Mouse (Mus musculus): ENCODE results near the gene Olfr15. TPM values are rescaled to one million over a fixed set of nuclear protein-coding genes. Genes with fewer than 3 reads are reported as not detected.

Gene Olfr15
- not detected for polyA plus RNA-seq (2014; fragmentation: Illumina TruSeq; extraction: RNeasy Lipid Tissue Mini Kit (QIAGEN cat#74804); ENCODE audit: low read depth, low replicate concordance)

GRCm38 (mm10) chr16:3830588-3831109 is at the start of gene Olfr15:
TSS of gene Olfr15 (plus strand) at chr16:3830878.

DNA sequence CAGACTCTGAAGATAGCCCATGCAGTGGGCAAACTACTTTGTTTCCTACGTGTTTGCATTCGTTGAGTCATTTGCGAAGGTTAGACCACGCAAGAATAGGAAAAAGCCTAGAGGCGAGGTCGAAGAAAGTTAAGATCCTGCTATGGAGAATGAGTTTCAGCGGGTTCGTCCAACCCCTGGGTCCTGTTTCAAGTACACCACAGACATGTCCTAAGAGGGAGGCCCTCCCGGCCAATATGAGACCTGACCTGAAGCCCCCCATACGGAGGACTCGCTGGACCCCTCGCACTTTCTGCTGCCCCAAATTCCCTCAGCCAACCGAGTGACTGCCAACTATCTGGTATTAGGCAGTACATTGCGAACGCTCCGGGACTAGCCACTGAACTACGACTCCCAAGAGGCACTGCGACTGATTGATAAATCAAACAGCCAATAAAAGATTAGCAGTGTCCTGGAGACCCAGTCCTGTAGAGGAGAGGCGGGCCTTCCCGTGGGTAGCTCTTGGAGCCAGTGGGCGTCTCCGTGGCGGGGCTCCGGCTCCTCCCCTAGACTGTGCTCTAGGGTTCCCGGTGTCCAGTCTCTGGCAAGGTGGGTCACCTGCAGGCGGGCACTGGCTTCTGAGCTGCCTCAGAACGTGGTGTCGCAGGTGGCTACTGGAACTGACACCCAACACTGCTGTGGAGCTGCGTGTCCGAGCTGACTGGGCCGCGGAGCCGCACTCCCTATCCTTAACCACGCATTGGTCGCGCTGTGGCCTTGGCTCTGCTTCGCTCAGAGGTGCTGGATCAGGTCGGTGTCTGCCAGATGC is 16.2 kb downstream of the Olfr15 start, which contains the start of gene Zfp174:
TSS of gene Zfp174 (plus strand) at position 558 of the 808 bp plus-strand sequence.

DNA sequence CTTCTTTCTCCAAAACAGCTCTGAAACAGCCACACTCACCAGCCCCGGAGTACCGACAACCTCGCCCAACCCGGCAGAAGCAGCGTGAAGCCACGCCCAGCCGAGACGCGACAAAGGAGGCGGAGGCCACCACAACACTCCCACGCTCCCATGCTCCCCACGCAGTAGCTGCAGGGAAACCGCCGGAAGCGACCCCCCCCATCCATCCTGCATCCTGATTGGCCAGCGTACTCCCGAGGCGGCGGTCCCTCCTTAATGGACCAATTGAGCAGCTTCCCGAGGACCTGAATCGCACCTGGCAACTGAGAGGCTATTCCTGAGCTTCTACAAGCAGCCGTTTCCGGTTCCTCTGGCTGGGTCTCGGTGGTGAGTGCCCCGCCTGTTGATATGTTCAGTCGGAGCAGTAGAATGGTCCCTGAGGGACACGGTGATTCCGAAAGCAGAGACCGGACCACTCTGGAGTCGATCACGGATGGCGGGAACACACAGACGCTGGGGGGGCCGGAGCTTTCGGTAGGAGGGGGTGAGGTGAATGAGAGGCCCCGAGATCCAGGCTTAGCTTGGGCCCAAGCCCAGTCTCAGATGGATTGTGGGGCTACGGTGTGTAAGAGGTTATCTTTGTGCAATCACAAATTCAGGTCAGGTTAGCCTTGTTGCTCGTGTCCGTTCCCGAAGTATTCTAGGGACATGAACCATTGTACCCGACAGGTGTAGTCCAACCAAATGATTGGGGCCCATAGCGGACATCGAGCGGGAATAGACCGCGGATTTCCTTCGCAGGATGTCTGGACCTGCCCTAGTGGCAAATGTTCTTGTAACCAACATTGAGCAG is 41.8 kb downstream of the Olfr15 start, which contains the start of gene Naa60:
TSS of gene Naa60 (plus strand) at position 160 of the 832 bp plus-strand sequence.

DNA sequence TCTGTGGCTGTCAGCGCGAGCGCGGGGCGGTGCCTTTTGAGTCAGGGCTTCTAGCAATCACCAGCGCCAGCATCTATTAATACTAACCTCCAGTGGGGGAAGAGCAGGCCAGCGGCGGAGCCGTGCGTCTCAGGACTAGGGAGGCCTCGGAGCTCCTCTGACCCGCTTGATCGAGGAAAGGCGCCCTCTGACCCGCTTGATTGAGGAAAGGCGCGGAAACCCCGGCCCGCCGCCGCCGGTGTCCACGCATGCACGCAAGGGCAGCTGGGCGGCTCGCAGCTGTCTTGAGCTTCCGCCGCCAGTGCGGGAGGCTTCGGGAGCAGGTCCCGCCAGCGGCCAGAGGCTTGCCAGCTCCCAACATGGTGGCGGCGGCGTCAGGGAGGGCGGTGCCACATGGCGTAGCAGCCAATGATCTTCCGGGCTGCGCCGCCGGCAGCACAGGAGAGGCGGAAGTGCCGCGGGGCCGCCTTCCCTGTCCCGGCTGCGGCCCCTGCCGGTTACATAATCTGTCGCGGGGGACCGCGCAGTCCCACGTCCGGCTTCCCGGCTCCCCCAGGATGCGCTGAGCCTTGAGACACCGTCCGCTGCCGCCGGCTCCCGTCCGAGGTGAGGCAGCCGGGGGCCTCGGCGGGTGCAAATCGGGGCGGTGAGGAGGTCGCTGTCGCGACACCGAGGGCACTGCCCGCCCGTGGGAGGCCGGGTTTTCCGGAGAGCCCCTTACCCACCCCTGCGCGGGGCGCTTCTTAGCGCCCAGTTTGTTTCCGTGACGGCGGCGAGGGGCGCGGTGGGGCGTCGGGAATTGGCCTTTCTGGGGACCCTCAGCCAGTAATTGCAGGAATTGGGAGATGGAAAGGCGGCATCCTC is 53.8 kb downstream of the Olfr15 start, which contains the start of the genes Zfp597 and Gm20695:
TSS of gene Zfp597 (minus strand) at position 361 of the 864 bp plus-strand sequence.
TSS of gene Gm20695 (plus strand) at position 448 of the 864 bp plus-strand sequence.

Other genes with a start within 250 kb of the Olfr15 start
- 0.85 TPM for gene Olfr161, start 239.8 kb upstream of the Olfr15 start, polyA plus RNA-seq (2014; fragmentation: Illumina TruSeq; extraction: RNeasy Lipid Tissue Mini Kit (QIAGEN cat#74804); ENCODE audit: low read depth, low replicate concordance)
- gene Mefv, start 112.8 kb upstream of the Olfr15 start, polyA plus RNA-seq (2014; fragmentation: Illumina TruSeq; extraction: RNeasy Lipid Tissue Mini Kit (QIAGEN cat#74804); ENCODE audit: low read depth, low replicate concordance): not detected
- gene Zfp263, start 86.8 kb upstream of the Olfr15 start, polyA plus RNA-seq (2014; fragmentation: Illumina TruSeq; extraction: RNeasy Lipid Tissue Mini Kit (QIAGEN cat#74804); ENCODE audit: low read depth, low replicate concordance): 48.4 TPM
- gene Zfp174, start 16.4 kb downstream of the Olfr15 start, polyA plus RNA-seq (2014; fragmentation: Illumina TruSeq; extraction: RNeasy Lipid Tissue Mini Kit (QIAGEN cat#74804); ENCODE audit: low read depth, low replicate concordance): 3.1 TPM
- 169 TPM for gene Naa60, start 41.5 kb downstream of the Olfr15 start, polyA plus RNA-seq (2014; fragmentation: Illumina TruSeq; extraction: RNeasy Lipid Tissue Mini Kit (QIAGEN cat#74804); ENCODE audit: low read depth, low replicate concordance)
- 108 TPM for gene Zfp597, start 53.7 kb downstream of the Olfr15 start, polyA plus RNA-seq (2014; fragmentation: Illumina TruSeq; extraction: RNeasy Lipid Tissue Mini Kit (QIAGEN cat#74804); ENCODE audit: low read depth, low replicate concordance)
- 0.74 TPM for gene Gm20695, start 53.8 kb downstream of the Olfr15 start, polyA plus RNA-seq (2014; fragmentation: Illumina TruSeq; extraction: RNeasy Lipid Tissue Mini Kit (QIAGEN cat#74804); ENCODE audit: low read depth, low replicate concordance)
- gene 1700037C18Rik, start 77.8 kb downstream of the Olfr15 start, polyA plus RNA-seq (2014; fragmentation: Illumina TruSeq; extraction: RNeasy Lipid Tissue Mini Kit (QIAGEN cat#74804); ENCODE audit: low read depth, low replicate concordance): 25.3 TPM
- 106 TPM for gene Cluap1, start 77.9 kb downstream of the Olfr15 start, polyA plus RNA-seq (2014; fragmentation: Illumina TruSeq; extraction: RNeasy Lipid Tissue Mini Kit (QIAGEN cat#74804); ENCODE audit: low read depth, low replicate concordance)
- 0.24 TPM for gene Nlrc3, start 145.8 kb downstream of the Olfr15 start, polyA plus RNA-seq (2014; fragmentation: Illumina TruSeq; extraction: RNeasy Lipid Tissue Mini Kit (QIAGEN cat#74804); ENCODE audit: low read depth, low replicate concordance)
- 111 TPM for gene Slx4, start 172.9 kb downstream of the Olfr15 start, polyA plus RNA-seq (2014; fragmentation: Illumina TruSeq; extraction: RNeasy Lipid Tissue Mini Kit (QIAGEN cat#74804); ENCODE audit: low read depth, low replicate concordance)
- gene Dnase1, start 206.1 kb downstream of the Olfr15 start, polyA plus RNA-seq (2014; fragmentation: Illumina TruSeq; extraction: RNeasy Lipid Tissue Mini Kit (QIAGEN cat#74804); ENCODE audit: low read depth, low replicate concordance): not detected
- gene Trap1, start 246.9 kb downstream of the Olfr15 start, polyA plus RNA-seq (2014; fragmentation: Illumina TruSeq; extraction: RNeasy Lipid Tissue Mini Kit (QIAGEN cat#74804); ENCODE audit: low read depth, low replicate concordance): 47.0 TPM